Mouse (Mus musculus) embryonic facial prominence, embryonic 11.5 days (tissue): ENCODE measurements around the gene Vegfd. TPM values are rescaled to one million over a fixed set of nuclear protein-coding genes. Genes with fewer than 3 reads are reported as not detected.

Experiments used
- ATAC-seq: fragments of 200-750 bp; cut with Nextera tagmentation; replicated peaks from 2 replicates; pipeline ENCODE4 v1.8.0; 2017; ENCODE audit warnings: low read depth; ENCODE audit not compliant: insufficient number of reproducible peaks, low FRiP score, low TSS enrichment
- DNase-seq: peaks from one replicate; pipeline ENCODE4 v3.0.0-alpha.2; 2015; ENCODE audit warnings: low spot score
- H3K27ac ChIP-seq: fragments of 300-500 bp; sonication (generic); replicated peaks from 2 replicates; pipeline ENCODE4 v1.5.1; 2014; ENCODE audit warnings: mild to moderate bottlenecking, low read depth, low read length, control low read depth
- H3K27me3 ChIP-seq: fragments of 300-500 bp; sonication (generic); 2 replicates; pipeline ENCODE4 v1.6.1; 2014; ENCODE audit warnings: mild to moderate bottlenecking, low read length, moderate library complexity, mixed read lengths; ENCODE audit not compliant: control insufficient read depth, insufficient read depth
- H3K36me3 ChIP-seq: fragments of 300-500 bp; sonication (generic); replicated peaks from 2 replicates; pipeline ENCODE4 v1.6.1; 2014; ENCODE audit warnings: low read depth, mild to moderate bottlenecking, low read length, moderate library complexity, mixed read lengths; ENCODE audit not compliant: control insufficient read depth, insufficient read depth
- H3K4me1 ChIP-seq: fragments of 300-500 bp; sonication (generic); 2 replicates; pipeline ENCODE4 v1.6.1; 2014; ENCODE audit warnings: low read length, mixed read lengths; ENCODE audit not compliant: control insufficient read depth, insufficient read depth
- H3K4me2 ChIP-seq: fragments of 300-500 bp; sonication (generic); 2 replicates; pipeline ENCODE4 v1.6.1; 2014; ENCODE audit warnings: low read depth, mild to moderate bottlenecking, control low read depth, low read length, moderate library complexity
- H3K4me3 ChIP-seq: fragments of 300-500 bp; sonication (generic); 2 replicates; pipeline ENCODE4 v1.5.1; 2014; ENCODE audit warnings: low read depth, low read length, control low read depth
- H3K9ac ChIP-seq: fragments of 300-500 bp; sonication (generic); replicated peaks from 2 replicates; pipeline ENCODE4 v1.6.1; 2014; ENCODE audit warnings: mild to moderate bottlenecking, control low read depth, low read length
- H3K9me3 ChIP-seq: fragments of 300-500 bp; sonication (generic); replicated peaks from 2 replicates; pipeline ENCODE4 v1.6.1; 2016; ENCODE audit warnings: mild to moderate bottlenecking, low read length, inconsistent platforms, mixed read lengths; ENCODE audit not compliant: control insufficient read depth
- WGBS: fragments of 180-500 bp; shearing (Covaris S2); extraction: QIAGEN DNeasy Blood & Tissue Kit; methylation state at CpG from one replicate; pipeline ENCODE4 v1.1.7; 2014; 5-methylcytosine and 5-hydroxymethylcytosine counted together
- polyA plus RNA-seq: library from polyadenylated mRNA; unstranded; fragments of >200 nt; fragmentation: Nextera tagmentation; extraction: Ambion mirVana; gene quantifications from 2 replicates; pipeline ENCODE4 v1.2.1, GENCODE M21; 2014

Gene Vegfd
- polyA plus RNA-seq, 1 experiment from 2014 or later, result 4.1 TPM

- H3K27ac ChIP-seq, result no peak overlapping the region
- H3K4me2 ChIP-seq, result no peak overlapping the region
- no peak overlapping the region for H3K4me3 ChIP-seq
- DNase-seq (no peak), ATAC-seq (no peak)
- no peaks in the 10 kb centered on the region for H3K36me3 ChIP-seq
- H3K9me3 ChIP-seq, result no peaks in the 10 kb centered on the region
- H3K9ac ChIP-seq, result no peak overlapping the region
- 94% methylated on average over 1 of the region's 1 CpGs for WGBS
- H3K27me3 ChIP-seq, result no peaks in the 10 kb centered on the region
- H3K4me1 ChIP-seq, result no peaks in the 10 kb centered on the region
Measured at GRCm38 (mm10) chrX:164424821-164425220, 51.6 kb downstream of the Vegfd start.

- H3K4me3 ChIP-seq, result no peak overlapping the region
- no peaks in the 10 kb centered on the region for H3K4me1 ChIP-seq
- H3K27me3 ChIP-seq, result no peaks in the 10 kb centered on the region
- no peaks in the 10 kb centered on the region for H3K36me3 ChIP-seq
- DNase-seq (no peak), ATAC-seq (no peak)
- 91% methylated on average over 4 of the region's 4 CpGs for WGBS
- no peak overlapping the region for H3K4me2 ChIP-seq
- no peak overlapping the region for H3K9ac ChIP-seq
- no peaks in the 10 kb centered on the region for H3K9me3 ChIP-seq
- H3K27ac ChIP-seq, result no peak overlapping the region
Measured at GRCm38 (mm10) chrX:164427295-164427694, 54.1 kb downstream of the Vegfd start.

GRCm38 (mm10) chrX:164428224-164428623 lies 55.0 kb downstream of the Vegfd start:
- Histone ChIP-seq H3K4me3 (no peak overlapping the region), H3K36me3 (no peaks in the 10 kb centered on the region), H3K4me2 (no peak overlapping the region), H3K27ac (no peak overlapping the region), H3K9me3 (no peaks in the 10 kb centered on the region), H3K27me3 (no peaks in the 10 kb centered on the region), H3K9ac (no peak overlapping the region), H3K4me1 (no peaks in the 10 kb centered on the region)
- 84% methylated on average over 2 of the region's 2 CpGs for WGBS
- no peak for DNase-seq
- ATAC-seq, result no peak

- Histone ChIP-seq H3K4me3 (no peak overlapping the region), H3K4me1 (no peaks in the 10 kb centered on the region), H3K27me3 (no peaks in the 10 kb centered on the region), H3K27ac (no peak overlapping the region), H3K4me2 (no peak overlapping the region), H3K9ac (no peak overlapping the region), H3K9me3 (no peaks in the 10 kb centered on the region), H3K36me3 (no peaks in the 10 kb centered on the region)
- 84% methylated on average over 6 of the region's 6 CpGs for WGBS
- DNase-seq, result no peak
- no peak for ATAC-seq
Measured at GRCm38 (mm10) chrX:164430621-164431020, 57.4 kb downstream of the Vegfd start.

- Histone ChIP-seq H3K27ac (no peak overlapping the region), H3K9me3 (no peaks in the 10 kb centered on the region), H3K36me3 (no peaks in the 10 kb centered on the region), H3K4me3 (no peak overlapping the region), H3K4me2 (no peak overlapping the region), H3K27me3 (no peaks in the 10 kb centered on the region), H3K9ac (no peak overlapping the region), H3K4me1 (no peaks in the 10 kb centered on the region)
- 98% methylated on average over 2 of the region's 2 CpGs for WGBS
- DNase-seq (no peak), ATAC-seq (no peak)
Measured at GRCm38 (mm10) chrX:164431133-164431532, 58.0 kb downstream of the Vegfd start.

- DNase-seq (no peak), ATAC-seq (no peak)
- Histone ChIP-seq H3K27me3 (no peaks in the 10 kb centered on the region), H3K4me2 (no peak overlapping the region), H3K4me3 (no peak overlapping the region), H3K4me1 (no peaks in the 10 kb centered on the region), H3K9ac (no peak overlapping the region), H3K9me3 (no peaks in the 10 kb centered on the region), H3K27ac (no peak overlapping the region), H3K36me3 (no peaks in the 10 kb centered on the region)
- WGBS, result 88% methylated on average over 6 of the region's 6 CpGs
Measured at GRCm38 (mm10) chrX:164431541-164431940, 58.4 kb downstream of the Vegfd start.

GRCm38 (mm10) chrX:164432682-164433081 lies 59.5 kb downstream of the Vegfd start:
- no peak overlapping the region for H3K9ac ChIP-seq
- H3K27ac ChIP-seq, result no peak overlapping the region
- H3K4me3 ChIP-seq, result no peak overlapping the region
- WGBS, result 96% methylated on average over 9 of the region's 9 CpGs
- H3K4me2 ChIP-seq, result no peak overlapping the region
- no peak for ATAC-seq
- no peaks in the 10 kb centered on the region for H3K36me3 ChIP-seq
- H3K4me1 ChIP-seq, result no peaks in the 10 kb centered on the region
- no peaks in the 10 kb centered on the region for H3K9me3 ChIP-seq
- no peak for DNase-seq
- H3K27me3 ChIP-seq, result no peaks in the 10 kb centered on the region

GRCm38 (mm10) chrX:164436709-164437108 lies 63.5 kb downstream of the Vegfd start, which contains the start of gene Asb11:
Gene Asb11, plus strand, starts transcription at chrX:164436994.
- Histone ChIP-seq H3K4me2 (no peak within 1 kb of the TSS), H3K9ac (no peak within 1 kb of the TSS), H3K27me3 (no peaks in the 10 kb centered on the region), H3K4me3 (no peak within 1 kb of the TSS), H3K4me1 (no peaks in the 10 kb centered on the region), H3K9me3 (no peaks in the 10 kb centered on the region), H3K36me3 (no peaks in the 10 kb centered on the region), H3K27ac (no peak within 1 kb of the TSS)
- DNase-seq, result no peak
- 76% methylated on average over 8 of the region's 8 CpGs for WGBS
- ATAC-seq, result no peak
